Mouse (Mus musculus) hindlimb bud, embryonic 11.5 days (tissue): ENCODE results near the gene Cenpb.
A peak's percentile ranks its signal among the peaks of the same experiment; 100 is the strongest.

Source experiments
- DNase-seq: peaks from one replicate; pipeline ENCODE4 v3.0.0-alpha.2; 2012; ENCODE audit warnings: low read depth, low spot score; ENCODE audit errors: extremely low spot score

Cenpb gene

GRCm38 (mm10) chr2:131139886-131140532, 39.9 kb downstream of the Cenpb start:
- no peak for DNase-seq

- DNase-seq = no peak
These were observed 40.6 kb downstream of the Cenpb start for GRCm38 (mm10) chr2:131139287-131139686.

- no peak for DNase-seq
These were observed 41.1 kb downstream of the Cenpb start for GRCm38 (mm10) chr2:131138760-131139159.

- no peak for DNase-seq
These were observed 41.6 kb downstream of the Cenpb start for GRCm38 (mm10) chr2:131138296-131138695.

GRCm38 (mm10) chr2:131135521-131136139, 44.2 kb downstream of the Cenpb start:
- no peak for DNase-seq

- DNase-seq = no peak
These were observed 45.0 kb downstream of the Cenpb start for GRCm38 (mm10) chr2:131134826-131135400.

GRCm38 (mm10) chr2:131134381-131134780, 45.5 kb downstream of the Cenpb start:
- DNase-seq = no peak

- no peak for DNase-seq
These were observed 46.8 kb downstream of the Cenpb start, which contains the start of gene Gm11037 for GRCm38 (mm10) chr2:131132930-131133547. Gene Gm11037 (plus strand): TSS chr2:131133497.

GRCm38 (mm10) chr2:131132111-131132888, 47.6 kb downstream of the Cenpb start:
- no peak for DNase-seq

GRCm38 (mm10) chr2:131130849-131131248, 49.0 kb downstream of the Cenpb start:
- DNase-seq = no peak

- DNase-seq = no peak
These were observed 50.0 kb downstream of the Cenpb start for GRCm38 (mm10) chr2:131129836-131130235.

- DNase-seq = no peak
These were observed 51.2 kb downstream of the Cenpb start for GRCm38 (mm10) chr2:131128636-131129157.

- DNase-seq = no peak
These were observed 51.7 kb downstream of the Cenpb start for GRCm38 (mm10) chr2:131128211-131128610.

GRCm38 (mm10) chr2:131127161-131127730, 52.6 kb downstream of the Cenpb start, which contains the start of gene Hspa12b:
Gene Hspa12b (plus strand): TSS chr2:131127280.
- DNase-seq = peak; percentile 22

GRCm38 (mm10) chr2:131125964-131126815, 53.7 kb downstream of the Cenpb start:
- DNase-seq = no peak
